Comparison of ENCODE assay signal across 17 mouse cellular contexts in the genomic region with DNA sequence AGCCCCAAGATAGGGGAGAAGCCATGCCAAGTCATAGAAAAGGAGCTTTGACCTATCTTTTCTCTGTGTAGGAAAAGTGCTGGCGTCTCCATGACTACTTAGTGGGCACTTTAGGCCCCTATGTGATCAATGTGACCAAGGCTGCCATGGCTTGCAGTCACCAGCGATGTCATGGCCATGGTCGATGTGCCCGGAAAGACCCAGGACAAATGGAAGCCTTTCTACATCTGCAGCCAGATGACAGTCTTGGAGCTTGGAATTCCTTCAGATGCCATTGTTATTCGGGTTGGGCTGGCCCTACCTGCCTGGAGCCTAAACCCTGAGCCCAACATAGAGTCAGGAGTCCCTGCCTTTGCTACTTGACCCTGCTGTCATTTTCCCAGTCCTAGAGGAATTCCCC. TPM values are rescaled to one million over a fixed set of nuclear protein-coding genes. Genes with fewer than 3 reads are reported as not detected.
DNase-seq lines count a peak whose midpoint lies in the region; ATAC-seq and TF ChIP-seq lines count a peak whose summit lies in the region.
"Had no signal": no experiment of that assay in that cellular context is flagged by ENCODE, and none has a peak within 500 bp of the region (broad histone marks: within the 10 kb centered on the region; RNA-seq: fewer than 3 reads in every experiment).

No protein-coding gene starts in this region.

- peak overlapping the region; percentile 69 for H3K9ac ChIP-seq in liver, embryonic 11.5 days (ENCODE audit: low read depth, low read length)
- H3K9ac ChIP-seq in liver, embryonic 14.5 days (replicated peaks) = peak overlapping the region; percentile 91
- H3K9ac ChIP-seq: embryonic facial prominence, embryonic 15.5 days; midbrain, embryonic 12.5 days had no signal

- WGBS in liver, embryonic 11.5 days = 84% methylated on average over 5 of the region's 5 CpGs
- WGBS in bone marrow, adult 2 months = 84% methylated on average over 5 of the region's 5 CpGs
- WGBS in liver, embryonic 14.5 days (ENCODE audit: insufficient replicate concordance) = 80% methylated on average over 5 of the region's 5 CpGs

- TF ChIP-seq CTCF in bone marrow, adult 2 months (IDR thresholded peaks at IDR 0.05; ENCODE audit: control insufficient read depth, insufficient read depth, low read length) = no peak
- no peak for TF ChIP-seq CTCF in liver, embryonic 14.5 days (IDR thresholded peaks at IDR 0.05; ENCODE audit: low read depth)

- TF ChIP-seq POLR2A in bone marrow, adult 2 months (IDR thresholded peaks at IDR 0.05; ENCODE audit: borderline replicate concordance, control insufficient read depth, low read depth, low read length) = no peak

- peaks cover 26% of the 10 kb centered on the region for H3K36me3 ChIP-seq in liver, embryonic 11.5 days (ENCODE audit: control insufficient read depth, insufficient read depth, low read length)
- H3K36me3 ChIP-seq in liver, embryonic 14.5 days (replicated peaks; ENCODE audit: control insufficient read depth, insufficient read depth, low read depth) = peaks cover 29% of the 10 kb centered on the region

- no peak for TF ChIP-seq EP300 in liver, embryonic 14.5 days (IDR thresholded peaks at IDR 0.05; ENCODE audit: low read depth)

- peak overlapping the region; percentile 65 for H3K4me2 ChIP-seq in liver, embryonic 11.5 days
- peak overlapping the region; percentile 76 for H3K4me2 ChIP-seq in liver, embryonic 14.5 days (ENCODE audit: low read depth)

- H3K4me1 ChIP-seq in liver, embryonic 11.5 days (replicated peaks; ENCODE audit: control insufficient read depth, insufficient read depth, low read length) = peaks cover 47% of the 10 kb centered on the region
- peaks cover 1% of the 10 kb centered on the region; the same call in 1 of the 2 replicates for H3K4me1 ChIP-seq in bone marrow, adult 2 months (ENCODE audit: control insufficient read depth, insufficient read depth, low read length)
- H3K4me1 ChIP-seq in liver, embryonic 14.5 days (replicated peaks; ENCODE audit: control insufficient read depth in 2 of 2, insufficient read depth in 2 of 2, low read length in 1 of 2) = peaks cover 32 to 39% of the 10 kb centered on the region in 2 experiments

- peak; percentile 72 for DNase-seq in cerebellum, adult 9-11 months
- DNase-seq in cerebellum, adult 8-10 months = no peak
- no peak for DNase-seq in liver, embryonic 11.5 days (ENCODE audit: low spot score)
- no peak for DNase-seq in liver
- DNase-seq in liver, embryonic 14.5 days (ENCODE audit: low read depth in 3 of 3, low spot score in 3 of 3) = no peak
- no peak for DNase-seq in adrenal gland, adult 2 months
- no peak for DNase-seq in left cerebral cortex, adult 18-20 months (ENCODE audit: low spot score in 2 of 2)
- DNase-seq: adrenal gland, postnatal 25 days; forebrain, postnatal 0 days; gastrocnemius, postnatal 10 days; layer of hippocampus, adult 9-11 months; right cerebral cortex, postnatal 4 days; thymus, postnatal 4 days had no signal

- H3K9me3 ChIP-seq in liver, embryonic 11.5 days (ENCODE audit: control insufficient read depth, low read length) = no peaks in the 10 kb centered on the region
- no peaks in the 10 kb centered on the region for H3K9me3 ChIP-seq in liver, embryonic 14.5 days (ENCODE audit: control insufficient read depth, low read length)
- H3K9me3 ChIP-seq: embryonic facial prominence, embryonic 15.5 days; midbrain, embryonic 12.5 days had no signal

- ATAC-seq in liver, embryonic 11.5 days (replicated peaks; ENCODE audit: low FRiP score) = no peak
- no peak for ATAC-seq in liver, embryonic 14.5 days (ENCODE audit: insufficient read depth)

- peak overlapping the region; percentile 91 for H3K4me3 ChIP-seq in liver, embryonic 11.5 days (ENCODE audit: low read depth, low read length)
- peak overlapping the region; percentile 48 for H3K4me3 ChIP-seq in bone marrow, adult 2 months (replicated peaks; ENCODE audit: control insufficient read depth, low read depth, low read length)
- H3K4me3 ChIP-seq in liver, embryonic 14.5 days (ENCODE audit: insufficient read depth in 1 of 2, low read depth in 2 of 2, low read length in 2 of 2) = peak overlapping the region; percentile 56 to 98

- H3K27me3 ChIP-seq in liver, embryonic 11.5 days (replicated peaks; ENCODE audit: control insufficient read depth, insufficient read depth, low read length) = no peaks in the 10 kb centered on the region
- no peaks in the 10 kb centered on the region for H3K27me3 ChIP-seq in liver, embryonic 14.5 days (ENCODE audit: control insufficient read depth, insufficient read depth, low read length)
- H3K27me3 ChIP-seq: embryonic facial prominence, embryonic 15.5 days; midbrain, embryonic 12.5 days had no signal

- H3K27ac ChIP-seq in liver, embryonic 11.5 days (ENCODE audit: low read depth, low read length) = peak overlapping the region; percentile 97
- peak overlapping the region; percentile 73 for H3K27ac ChIP-seq in bone marrow, adult 2 months (ENCODE audit: control insufficient read depth, insufficient read depth, low read depth, low read length, poor library complexity)
- peak overlapping the region; percentile 99 for H3K27ac ChIP-seq in liver, embryonic 14.5 days
- H3K27ac ChIP-seq: embryonic facial prominence, embryonic 15.5 days; hindbrain, postnatal 0 days; midbrain, embryonic 12.5 days had no signal

RNA-seq across cellular contexts. Expression of gene Ifrd2, which starts 0.9 kb away (rescaled TPM):
- polyA plus RNA-seq in liver, embryonic 11.5 days (2014; fragmentation: Nextera tagmentation; extraction: Ambion mirVana) = 219 and 230 TPM in 2 replicates
- polyA plus RNA-seq in bone marrow, adult 2 months (2011; ENCODE audit: insufficient read depth, insufficient read length, low replicate concordance, missing spikeins) = 172 and 173 TPM in 2 replicates
- 113 and 135 TPM in 2 replicates for polyA plus RNA-seq in liver, embryonic 14.5 days (2012; rRNA removed)
- 149 and 173 TPM in 2 replicates for polyA plus RNA-seq in liver, embryonic 14.5 days (2014; fragmentation: Nextera tagmentation; extraction: Ambion mirVana)
- total RNA-seq in adrenal gland, adult 2 months (2021) = 10 to 100 TPM; 36.0 to 41.7 TPM
- polyA plus RNA-seq in adrenal gland, adult 2 months (2012; rRNA removed) = 67.3 and 80.0 TPM in 2 replicates
- 10 to 100 TPM; 11.3 to 11.9 TPM for total RNA-seq in left cerebral cortex, adult 18-20 months (2021)

RNA-seq across cellular contexts. Expression of gene Hyal3, which starts 5.9 kb away (rescaled TPM):
- polyA plus RNA-seq in liver, embryonic 11.5 days (2014; fragmentation: Nextera tagmentation; extraction: Ambion mirVana) = 1.0 and 1.5 TPM in 2 replicates
- 2.8 TPM in 1 of 2 replicates, not detected in the other for polyA plus RNA-seq in bone marrow, adult 2 months (2011; ENCODE audit: insufficient read depth, insufficient read length, low replicate concordance, missing spikeins)
- polyA plus RNA-seq in liver, embryonic 14.5 days (2012; rRNA removed) = 0.45 and 0.80 TPM in 2 replicates
- polyA plus RNA-seq in liver, embryonic 14.5 days (2014; fragmentation: Nextera tagmentation; extraction: Ambion mirVana) = 0.69 and 0.87 TPM in 2 replicates
- total RNA-seq in adrenal gland, adult 2 months (2021) = 1 to 10 TPM; 1.3 to 1.4 TPM
- polyA plus RNA-seq in adrenal gland, adult 2 months (2012; rRNA removed) = 1.8 and 2.2 TPM in 2 replicates
- total RNA-seq in left cerebral cortex, adult 18-20 months (2021) = 1 to 10 TPM; 1.6 TPM

RNA-seq across cellular contexts. Expression of gene Naa80, which starts 7.8 kb away (rescaled TPM):
- polyA plus RNA-seq in liver, embryonic 11.5 days (2014; fragmentation: Nextera tagmentation; extraction: Ambion mirVana) = 20.5 and 20.7 TPM in 2 replicates
- 14.9 and 34.9 TPM in 2 replicates for polyA plus RNA-seq in bone marrow, adult 2 months (2011; ENCODE audit: insufficient read depth, insufficient read length, low replicate concordance, missing spikeins)
- 11.4 and 16.9 TPM in 2 replicates for polyA plus RNA-seq in liver, embryonic 14.5 days (2012; rRNA removed)
- polyA plus RNA-seq in liver, embryonic 14.5 days (2014; fragmentation: Nextera tagmentation; extraction: Ambion mirVana) = 8.9 and 11.8 TPM in 2 replicates
- 10 to 100 TPM; 15.9 to 19.2 TPM for total RNA-seq in adrenal gland, adult 2 months (2021)
- polyA plus RNA-seq in adrenal gland, adult 2 months (2012; rRNA removed) = 111 TPM in 2 replicates
- 10 to 100 TPM; 10.1 to 13.4 TPM for total RNA-seq in left cerebral cortex, adult 18-20 months (2021)

RNA-seq across cellular contexts. Expression of gene Hyal1, which starts 9.8 kb away (rescaled TPM):
- polyA plus RNA-seq in liver, embryonic 11.5 days (2014; fragmentation: Nextera tagmentation; extraction: Ambion mirVana) = 4.2 and 4.6 TPM in 2 replicates
- 2.9 and 8.5 TPM in 2 replicates for polyA plus RNA-seq in bone marrow, adult 2 months (2011; ENCODE audit: insufficient read depth, insufficient read length, low replicate concordance, missing spikeins)
- 1.2 and 1.3 TPM in 2 replicates for polyA plus RNA-seq in liver, embryonic 14.5 days (2012; rRNA removed)
- 1.2 and 1.4 TPM in 2 replicates for polyA plus RNA-seq in liver, embryonic 14.5 days (2014; fragmentation: Nextera tagmentation; extraction: Ambion mirVana)
- total RNA-seq in adrenal gland, adult 2 months (2021) = 10 to 100 TPM; 13.7 to 15.2 TPM
- 6.3 and 7.0 TPM in 2 replicates for polyA plus RNA-seq in adrenal gland, adult 2 months (2012; rRNA removed)
- 1 to 10 TPM; 6.3 to 7.2 TPM for total RNA-seq in left cerebral cortex, adult 18-20 months (2021)

RNA-seq across cellular contexts. Expression of gene Hyal2, which starts 18.8 kb away (rescaled TPM):
- polyA plus RNA-seq in liver, embryonic 11.5 days (2014; fragmentation: Nextera tagmentation; extraction: Ambion mirVana) = 89.7 and 92.5 TPM in 2 replicates
- polyA plus RNA-seq in bone marrow, adult 2 months (2011; ENCODE audit: insufficient read depth, insufficient read length, low replicate concordance, missing spikeins) = 6.8 and 7.2 TPM in 2 replicates
- 19.9 and 26.2 TPM in 2 replicates for polyA plus RNA-seq in liver, embryonic 14.5 days (2012; rRNA removed)
- 47.0 and 51.3 TPM in 2 replicates for polyA plus RNA-seq in liver, embryonic 14.5 days (2014; fragmentation: Nextera tagmentation; extraction: Ambion mirVana)
- 10 to 100 TPM; 36.8 to 52.8 TPM for total RNA-seq in adrenal gland, adult 2 months (2021)
- polyA plus RNA-seq in adrenal gland, adult 2 months (2012; rRNA removed) = 92.1 and 102 TPM in 2 replicates
- total RNA-seq in left cerebral cortex, adult 18-20 months (2021) = 10 to 100 TPM; 13.0 to 15.5 TPM
